Mouse (Mus musculus) heart, embryonic 11.5 days (tissue): ENCODE data around the gene Nsmce1. TPM values are rescaled to one million over a fixed set of nuclear protein-coding genes. Genes with fewer than 3 reads are reported as not detected.

Experiments used
- ATAC-seq: fragments of 200-750 bp; cut with Nextera tagmentation; replicated peaks from 2 replicates; pipeline ENCODE4 v1.8.0; 2017; ENCODE audit warnings: moderate library complexity; ENCODE audit not compliant: insufficient number of reproducible peaks, low FRiP score, low TSS enrichment
- H3K27ac ChIP-seq: fragments of 300-500 bp; sonication (generic); 2 replicates; pipeline ENCODE4 v1.5.1; 2014; ENCODE audit warnings: mild to moderate bottlenecking, low read depth, low read length
- H3K27me3 ChIP-seq: fragments of 300-500 bp; sonication (generic); 2 replicates; pipeline ENCODE4 v1.6.1; 2014; ENCODE audit warnings: mild to moderate bottlenecking, low read length, mixed read lengths; ENCODE audit not compliant: control insufficient read depth, insufficient read depth
- H3K36me3 ChIP-seq: fragments of 300-500 bp; sonication (generic); 2 replicates; pipeline ENCODE4 v1.6.1; 2014; ENCODE audit warnings: mild to moderate bottlenecking, low read length, moderate library complexity, mixed read lengths; ENCODE audit not compliant: control insufficient read depth, insufficient read depth
- H3K4me1 ChIP-seq: fragments of 300-500 bp; sonication (generic); 2 replicates; pipeline ENCODE4 v1.6.1; 2014; ENCODE audit warnings: low read length; ENCODE audit not compliant: control insufficient read depth, insufficient read depth
- H3K4me2 ChIP-seq: fragments of 300-500 bp; sonication (generic); 2 replicates; pipeline ENCODE4 v1.6.1; 2014; ENCODE audit warnings: mild to moderate bottlenecking, moderate library complexity
- H3K4me3 ChIP-seq: fragments of 300-500 bp; sonication (generic); 2 replicates; pipeline ENCODE4 v1.5.1; 2014; ENCODE audit warnings: low read depth, low read length
- H3K9ac ChIP-seq: fragments of 300-500 bp; sonication (generic); 2 replicates; pipeline ENCODE4 v1.6.1; 2014; ENCODE audit warnings: mild to moderate bottlenecking, low read depth, low read length, moderate library complexity
- H3K9me3 ChIP-seq: fragments of 300-500 bp; sonication (generic); replicated peaks from 2 replicates; pipeline ENCODE4 v1.6.1; 2016; ENCODE audit warnings: low read length; ENCODE audit not compliant: control insufficient read depth
- WGBS: fragments of 180-500 bp; shearing (Covaris S2); extraction: QIAGEN DNeasy Blood & Tissue Kit; methylation state at CpG from one replicate; pipeline ENCODE4 v1.1.7; 2014; ENCODE audit not compliant: insufficient replicate concordance; 5-methylcytosine and 5-hydroxymethylcytosine counted together
- polyA plus RNA-seq: library from polyadenylated mRNA; unstranded; fragments of >200 nt; fragmentation: Nextera tagmentation; extraction: Ambion mirVana; gene quantifications from 2 replicates; pipeline ENCODE4 v1.2.1, GENCODE M21; 2014

The Nsmce1 gene
- polyA plus RNA-seq, 1 experiment from 2014 or later, result 111 TPM

DNA sequence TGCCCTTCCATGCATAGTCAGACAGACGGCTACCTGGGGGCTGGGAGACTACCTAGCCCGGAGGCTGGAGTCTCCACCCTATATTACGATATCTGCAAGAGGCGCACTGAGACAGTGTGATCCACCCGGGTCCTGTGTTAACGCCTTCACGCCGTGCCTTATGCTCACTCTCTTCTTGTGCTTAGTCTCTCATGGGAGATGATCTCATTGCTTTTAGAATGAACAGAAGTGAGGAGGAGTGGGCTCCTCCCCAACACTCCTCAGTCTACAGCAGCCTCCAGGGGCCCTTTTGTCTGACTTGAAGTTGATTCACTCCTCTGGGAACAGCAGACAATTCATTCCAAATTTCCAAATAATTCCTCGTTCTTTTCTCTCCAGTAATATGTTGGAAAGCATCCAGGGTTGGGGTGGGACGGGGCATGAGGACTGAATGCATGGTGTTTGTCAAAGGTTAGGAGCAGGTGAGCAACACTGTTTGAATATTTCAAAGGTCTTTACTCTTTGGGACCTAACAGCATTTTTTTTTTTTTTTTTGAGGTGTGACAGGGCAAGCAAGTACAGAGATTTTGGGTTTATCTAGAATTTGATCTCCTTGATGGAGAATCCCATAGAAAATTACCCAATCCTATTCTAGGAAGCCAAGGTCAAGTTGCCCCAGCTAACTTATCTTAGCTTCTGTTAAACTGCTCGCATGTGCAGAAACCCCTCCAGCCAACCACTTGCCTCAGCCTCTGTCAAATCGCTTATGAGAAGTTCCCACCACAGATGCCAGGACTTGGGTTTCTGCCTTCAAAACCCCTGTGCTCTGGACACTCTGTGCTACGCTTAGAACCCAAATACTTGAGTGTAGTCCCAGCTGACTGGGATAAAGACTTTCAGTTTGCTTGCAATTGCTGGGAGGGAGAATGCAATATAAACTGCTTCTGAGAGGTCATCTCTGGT, 8.8 kb upstream of the Nsmce1 start:
- H3K4me2 ChIP-seq, result no peak overlapping the region
- H3K9me3 ChIP-seq, result no peaks in the 10 kb centered on the region
- no peaks in the 10 kb centered on the region for H3K27me3 ChIP-seq
- no peak overlapping the region for H3K4me3 ChIP-seq
- WGBS, result 62% methylated on average over 13 of the region's 13 CpGs
- no peak overlapping the region for H3K9ac ChIP-seq
- no peak overlapping the region for H3K27ac ChIP-seq
- no peak for ATAC-seq
- no peaks in the 10 kb centered on the region for H3K36me3 ChIP-seq
- no peaks in the 10 kb centered on the region for H3K4me1 ChIP-seq

DNA sequence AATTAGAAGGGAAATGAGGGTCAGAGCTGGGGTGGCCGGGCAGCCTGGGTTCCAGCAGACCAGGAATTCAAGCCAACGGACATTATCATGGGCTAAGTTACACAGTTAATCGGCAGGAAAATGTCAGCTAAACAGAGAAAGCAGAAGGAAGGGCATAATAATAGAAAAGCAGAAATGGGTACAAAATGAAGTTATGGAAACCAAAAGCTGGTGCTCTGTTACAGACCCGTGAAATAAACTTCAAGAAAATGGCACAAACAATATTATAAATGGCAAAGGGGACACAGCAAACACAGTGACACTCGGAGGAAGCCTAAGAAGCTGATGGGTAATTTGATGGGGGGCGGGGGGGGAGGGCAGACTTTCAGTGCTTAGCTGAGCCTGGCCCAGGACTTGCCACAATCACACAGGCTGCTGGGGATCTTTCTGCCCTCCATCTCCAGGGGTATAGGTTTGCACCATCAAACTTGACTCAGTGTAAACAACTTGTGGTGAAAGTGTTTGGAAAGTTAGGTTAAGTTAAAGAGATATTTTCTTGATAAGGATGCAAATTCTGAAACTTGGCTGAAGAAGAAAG, 4.6 kb upstream of the Nsmce1 start:
- no peaks in the 10 kb centered on the region for H3K27me3 ChIP-seq
- H3K4me1 ChIP-seq, result peaks cover 3% of the 10 kb centered on the region; the same call in 1 of the 2 replicates
- H3K9ac ChIP-seq, result no peak overlapping the region
- WGBS, result 75% methylated on average over 6 of the region's 6 CpGs
- no peak overlapping the region for H3K27ac ChIP-seq
- H3K4me2 ChIP-seq, result no peak overlapping the region
- no peaks in the 10 kb centered on the region for H3K36me3 ChIP-seq
- ATAC-seq, result no peak
- no peak overlapping the region for H3K4me3 ChIP-seq
- H3K9me3 ChIP-seq, result no peaks in the 10 kb centered on the region

DNA sequence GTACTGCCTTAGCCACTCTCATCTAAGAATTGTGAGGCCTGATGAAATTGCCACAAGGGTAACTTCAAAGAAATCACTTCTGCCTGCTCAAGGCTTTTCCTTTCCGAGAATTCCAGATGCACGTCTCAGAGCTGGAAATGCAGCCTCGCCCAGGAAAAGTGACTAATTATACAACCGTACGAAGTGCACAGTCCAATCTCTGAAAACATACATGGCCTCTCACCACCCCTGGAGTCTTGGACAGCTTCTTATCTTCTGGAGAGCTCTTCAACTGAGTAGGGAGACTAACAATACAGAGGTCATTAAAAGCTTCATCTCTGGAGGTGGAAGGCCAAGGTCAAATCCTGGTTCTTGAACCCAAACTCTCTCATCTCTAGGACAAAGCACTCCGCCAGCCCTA, 1.2 kb upstream of the Nsmce1 start:
- ATAC-seq, result no peak
- H3K4me2 ChIP-seq, result no peak overlapping the region
- H3K4me3 ChIP-seq, result no peak overlapping the region
- H3K27me3 ChIP-seq, result no peaks in the 10 kb centered on the region
- no peaks in the 10 kb centered on the region for H3K36me3 ChIP-seq
- H3K27ac ChIP-seq, result no peak overlapping the region
- H3K9me3 ChIP-seq, result no peaks in the 10 kb centered on the region
- H3K4me1 ChIP-seq, result peaks cover 7% of the 10 kb centered on the region; the same call in 1 of the 2 replicates
- 59% methylated on average over 6 of the region's 6 CpGs for WGBS
- no peak overlapping the region for H3K9ac ChIP-seq

DNA sequence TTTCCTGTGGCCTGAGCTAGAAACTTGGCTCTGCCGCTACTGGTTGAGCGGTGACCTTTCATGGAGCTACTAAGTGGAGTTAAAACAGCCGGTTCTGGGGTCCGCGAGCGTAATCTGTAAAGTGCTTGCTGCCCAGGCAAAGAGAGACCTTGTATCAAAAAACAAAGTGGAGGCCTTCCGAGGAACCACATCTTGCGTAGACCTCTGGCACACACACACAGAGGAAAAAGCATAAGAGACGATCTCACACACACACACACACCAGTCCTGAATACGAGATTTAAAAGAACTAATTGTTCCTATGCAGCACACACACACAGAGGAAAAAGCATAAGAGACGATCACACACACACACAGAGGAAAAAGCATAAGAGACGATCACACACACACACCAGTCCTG, 364 bp upstream of the Nsmce1 start:
- peaks cover 7% of the 10 kb centered on the region; the same call in 1 of the 2 replicates for H3K4me1 ChIP-seq
- H3K4me3 ChIP-seq, result peak overlapping the region; percentile 61
- 28% methylated on average over 12 of the region's 12 CpGs for WGBS
- no peaks in the 10 kb centered on the region for H3K27me3 ChIP-seq
- H3K9ac ChIP-seq, result peak overlapping the region; percentile 84
- peak overlapping the region; percentile 81 for H3K4me2 ChIP-seq
- no peaks in the 10 kb centered on the region for H3K36me3 ChIP-seq
- H3K27ac ChIP-seq, result peak overlapping the region; percentile 82
- ATAC-seq, result no peak
- H3K9me3 ChIP-seq, result no peaks in the 10 kb centered on the region

DNA sequence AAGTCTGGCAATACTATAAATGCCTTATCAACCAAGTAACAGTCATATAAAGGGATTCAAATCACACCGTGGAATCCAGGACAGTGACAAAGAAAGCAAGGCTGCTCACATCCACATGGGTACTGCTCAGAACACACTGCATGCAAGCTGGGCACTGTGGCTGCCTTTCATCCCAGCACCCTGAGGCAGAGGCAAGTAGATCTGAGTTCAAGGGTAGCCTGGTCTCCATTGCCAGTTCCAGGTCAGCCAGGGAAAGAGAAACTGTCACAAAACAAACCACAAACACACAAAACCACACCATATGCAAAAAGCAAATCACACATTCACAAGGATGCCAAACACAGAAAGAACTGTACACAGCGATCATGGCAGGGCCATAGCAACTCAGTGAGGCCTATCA, 1.8 kb downstream of the Nsmce1 start:
- Histone ChIP-seq H3K36me3 (peaks cover 3% of the 10 kb centered on the region; the same call in 1 of the 2 replicates), H3K27me3 (no peaks in the 10 kb centered on the region), H3K27ac (no peak overlapping the region), H3K9me3 (no peaks in the 10 kb centered on the region), H3K4me1 (peaks cover 7% of the 10 kb centered on the region; the same call in 1 of the 2 replicates), H3K4me2 (no peak overlapping the region), H3K4me3 (no peak overlapping the region), H3K9ac (no peak overlapping the region)
- no peak for ATAC-seq
- WGBS, result 97% methylated on average over 2 of the region's 2 CpGs

DNA sequence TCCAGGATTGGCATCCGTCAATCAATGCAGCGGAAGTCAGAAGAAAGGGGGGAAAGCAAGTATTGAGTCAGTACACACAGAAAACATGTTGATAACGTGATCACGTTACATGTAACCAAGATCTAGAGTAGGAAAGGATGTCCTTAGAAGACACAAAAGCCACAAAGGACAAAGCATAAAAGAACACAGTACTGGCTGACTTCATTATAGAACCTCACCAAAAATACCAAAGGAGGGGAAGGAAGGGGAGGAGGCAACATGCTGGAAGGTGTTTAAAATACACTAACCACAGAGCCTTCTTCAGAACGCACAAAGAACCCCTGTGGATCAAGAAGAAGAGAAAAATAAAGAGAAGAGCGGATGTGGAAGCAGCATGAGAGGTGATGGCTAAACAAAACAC, 2.7 kb downstream of the Nsmce1 start:
- 0 out of 2 replicates have a peak overlapping the region, but pooled peaks have one; percentile 17 for H3K9ac ChIP-seq
- peaks cover 10% of the 10 kb centered on the region for H3K36me3 ChIP-seq
- no peak for ATAC-seq
- 86% methylated on average over 6 of the region's 6 CpGs for WGBS
- H3K27me3 ChIP-seq, result no peaks in the 10 kb centered on the region
- H3K4me1 ChIP-seq, result peaks cover 7% of the 10 kb centered on the region; the same call in 1 of the 2 replicates
- no peaks in the 10 kb centered on the region for H3K9me3 ChIP-seq
- no peak overlapping the region for H3K4me3 ChIP-seq
- no peak overlapping the region for H3K27ac ChIP-seq
- H3K4me2 ChIP-seq, result no peak overlapping the region

DNA sequence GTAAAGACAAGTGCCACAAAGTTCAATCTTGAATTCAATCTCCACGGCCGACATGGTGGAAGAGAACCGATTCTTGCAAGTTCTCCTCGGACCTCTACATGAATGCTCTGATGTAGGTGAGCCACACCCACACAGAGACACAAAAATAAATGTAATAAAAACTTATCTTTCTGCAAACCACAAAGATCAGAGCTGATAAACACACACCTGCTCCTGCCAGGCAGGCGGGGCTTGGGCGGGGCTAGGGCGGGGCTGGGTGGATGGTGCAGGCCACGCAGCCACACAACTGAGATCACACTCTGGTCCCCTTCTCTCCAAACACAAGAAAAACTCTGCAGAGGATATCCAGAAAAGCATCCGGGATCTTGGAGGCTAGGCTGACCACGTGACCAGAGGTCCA, 4.3 kb downstream of the Nsmce1 start:
- H3K27me3 ChIP-seq, result no peaks in the 10 kb centered on the region
- 84% methylated on average over 10 of the region's 10 CpGs for WGBS
- no peak overlapping the region for H3K27ac ChIP-seq
- no peak overlapping the region for H3K4me2 ChIP-seq
- peaks cover 6% of the 10 kb centered on the region; the same call in 1 of the 2 replicates for H3K4me1 ChIP-seq
- H3K9me3 ChIP-seq, result no peaks in the 10 kb centered on the region
- no peak for ATAC-seq
- peaks cover 10% of the 10 kb centered on the region for H3K36me3 ChIP-seq
- no peak overlapping the region for H3K4me3 ChIP-seq
- no peak overlapping the region for H3K9ac ChIP-seq

DNA sequence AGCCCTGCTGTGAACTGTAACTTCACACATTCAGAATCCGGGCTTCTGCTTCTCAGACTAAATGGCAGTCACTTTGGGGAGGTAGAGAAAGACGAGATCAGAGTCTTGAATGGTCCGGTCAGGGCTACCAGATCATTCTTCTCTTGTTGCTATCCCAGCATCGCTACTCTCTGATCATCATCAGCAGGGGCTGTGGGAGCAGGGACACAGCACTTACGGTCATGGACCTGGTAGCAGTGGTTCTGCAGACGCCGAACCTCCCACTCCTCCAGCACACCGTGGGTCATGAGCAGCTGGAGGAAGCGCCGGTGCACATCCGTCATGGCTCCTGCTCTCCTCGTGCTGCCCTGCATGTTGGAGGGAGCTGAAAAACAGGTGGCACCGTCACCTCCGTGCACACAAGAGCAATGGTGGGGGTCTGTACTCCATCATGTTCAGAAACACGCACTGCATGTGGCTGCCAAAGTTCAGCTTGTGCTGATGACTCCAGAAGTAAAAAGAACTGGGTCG, 5.2 kb downstream of the Nsmce1 start:
- H3K4me1 ChIP-seq, result 0 out of 2 replicates have a peak, but pooled peaks cover 4% of the 10 kb centered on the region
- WGBS, result 92% methylated on average over 16 of the region's 16 CpGs
- H3K9ac ChIP-seq, result no peak overlapping the region
- no peak overlapping the region for H3K27ac ChIP-seq
- peaks cover 10% of the 10 kb centered on the region for H3K36me3 ChIP-seq
- no peaks in the 10 kb centered on the region for H3K9me3 ChIP-seq
- no peak for ATAC-seq
- no peak overlapping the region for H3K4me2 ChIP-seq
- no peak overlapping the region for H3K4me3 ChIP-seq
- no peaks in the 10 kb centered on the region for H3K27me3 ChIP-seq
